Mouse (Mus musculus) G1E (cell line): Measurements from ENCODE around the gene Sclt1. TPM values are rescaled to one million over a fixed set of nuclear protein-coding genes. Genes with fewer than 3 reads are reported as not detected.
A peak's percentile ranks its signal among the peaks of the same experiment; 100 is the strongest.

Source experiments
- ATAC-seq: 2 replicates; pipeline ENCODE4 v1.8.0; 2016; ENCODE audit warnings: mild to moderate bottlenecking; ENCODE audit not compliant: insufficient number of reproducible peaks, poor library complexity, low FRiP score, severe bottlenecking; ENCODE audit errors: extremely low read depth
- DNase-seq: peaks from one replicate; pipeline ENCODE4 v3.0.0; 2012; ENCODE audit warnings: low spot score
- H3K27me3 ChIP-seq: 2 replicates; pipeline ENCODE4 v1.6.1; 2012; ENCODE audit warnings: mild to moderate bottlenecking, low read length, inconsistent platforms; ENCODE audit not compliant: insufficient read depth
- H3K36me3 ChIP-seq: replicated peaks from 2 replicates; pipeline ENCODE3; 2012; ENCODE audit warnings: mild to moderate bottlenecking, inconsistent platforms
- H3K4me1 ChIP-seq: 2 replicates; pipeline ENCODE4 v1.6.1; 2012; ENCODE audit warnings: low read depth, low read length, inconsistent platforms, mixed read lengths; ENCODE audit not compliant: insufficient read depth
- H3K4me3 ChIP-seq: 2 replicates; pipeline ENCODE4 v1.5.1; 2012; ENCODE audit warnings: low read depth, mild to moderate bottlenecking, inconsistent platforms, low read length, moderate library complexity, mixed read lengths
- H3K9me3 ChIP-seq: replicated peaks from 2 replicates; pipeline ENCODE4 v1.6.1; 2012; ENCODE audit warnings: inconsistent platforms
- CTCF ChIP-seq: IDR thresholded peaks from 2 replicates; pipeline ENCODE4 v1.5.1; 2012; ENCODE audit warnings: low read depth, low read length, inconsistent platforms, mixed read lengths
- GATA1 ChIP-seq: IDR thresholded peaks from 2 replicates; pipeline ENCODE4 v1.6.1; 2012; ENCODE audit warnings: borderline replicate concordance, low read length, inconsistent platforms, mixed read lengths
- GATA2 ChIP-seq: IDR thresholded peaks from 2 replicates; pipeline ENCODE4 v1.6.1; 2012; ENCODE audit warnings: low read depth, low read length, inconsistent platforms, borderline replicate concordance
- POLR2AphosphoS5 ChIP-seq: IDR thresholded peaks from 2 replicates; pipeline ENCODE4 v1.6.1; 2012; ENCODE audit warnings: low read depth, low read length, inconsistent platforms; ENCODE audit not compliant: insufficient replicate concordance
- TAL1 ChIP-seq: conservative IDR thresholded peaks from 2 replicates; pipeline ENCODE4 v1.6.1; 2012; ENCODE audit warnings: low read depth, low read length, inconsistent platforms, mixed read lengths
- polyA plus RNA-seq: library from polyadenylated mRNA; stranded (reverse); fragments of >175 nt; gene quantifications from 2 replicates; pipeline ENCODE4 v1.2.3, GENCODE M21; 2012
- total RNA-seq, 2 experiments: library from RNA; stranded (forward) in 1 of 2; stranded (reverse) in 1 of 2; fragments of 200-1000 nt in 1 of 2; fragments of >200 nt in 1 of 2; fragmentation: Nextera tagmentation in 1 of 2; gene quantifications; 2 replicates each; pipeline ENCODE4 v1.2.3; 2014 to 2017

The Sclt1 gene
- total and polyA plus RNA-seq, 3 experiments = 8.3 to 32.2 (median 21.9) TPM

DNA sequence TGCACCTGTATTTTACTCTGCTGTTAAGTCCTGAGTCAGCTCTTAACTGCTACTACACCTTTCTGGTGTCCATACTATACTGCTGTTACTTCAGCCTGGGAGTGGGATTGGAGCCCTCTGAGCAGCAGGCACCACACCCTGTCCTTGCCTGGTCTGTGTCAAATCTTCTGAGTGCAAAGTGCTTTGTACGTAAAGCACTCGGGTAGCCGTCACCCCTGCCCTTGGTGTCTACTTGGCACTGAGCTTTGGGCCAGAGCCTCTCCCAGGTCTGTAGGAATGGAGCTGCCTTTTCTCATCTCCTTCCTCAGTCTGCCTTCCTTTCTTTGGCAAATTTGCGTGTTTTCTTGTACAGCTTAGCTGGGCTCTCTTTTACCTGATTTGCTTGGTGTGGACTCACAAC, 152.3 kb downstream of the Sclt1 start:
- Histone ChIP-seq H3K4me3 (no peak overlapping the region), H3K27me3 (no peaks in the 10 kb centered on the region), H3K36me3 (peaks cover 99% of the 10 kb centered on the region), H3K9me3 (no peaks in the 10 kb centered on the region), H3K4me1 (peaks cover 56% of the 10 kb centered on the region)
- no peak for TF ChIP-seq POLR2AphosphoS5
- no peak for TF ChIP-seq GATA2
- no peak for TF ChIP-seq TAL1
- TF ChIP-seq CTCF = no peak
- no peak for TF ChIP-seq GATA1
- no peak for DNase-seq
- ATAC-seq = no peak

GRCm38 (mm10) chr3:41589246-41589914, 152.9 kb downstream of the Sclt1 start:
- Histone ChIP-seq H3K4me1 (peaks cover 56% of the 10 kb centered on the region), H3K4me3 (no peak overlapping the region), H3K9me3 (no peaks in the 10 kb centered on the region), H3K36me3 (peaks cover 97% of the 10 kb centered on the region), H3K27me3 (no peaks in the 10 kb centered on the region)
- no peak for ATAC-seq
- DNase-seq = no peak
- TF ChIP-seq POLR2AphosphoS5 (no peak), GATA2 (no peak), GATA1 (no peak), CTCF (no peak), TAL1 (no peak)

- no peak for TF ChIP-seq TAL1
- TF ChIP-seq CTCF = no peak
- no peak for TF ChIP-seq POLR2AphosphoS5
- no peak for TF ChIP-seq GATA2
- TF ChIP-seq GATA1 = no peak
- H3K27me3 ChIP-seq = no peaks in the 10 kb centered on the region
- H3K36me3 ChIP-seq = peaks cover 97% of the 10 kb centered on the region
- no peak for DNase-seq
- ATAC-seq = no peak
- H3K4me1 ChIP-seq = peaks cover 57% of the 10 kb centered on the region
- H3K9me3 ChIP-seq = no peaks in the 10 kb centered on the region
- H3K4me3 ChIP-seq = no peak overlapping the region
Observed at GRCm38 (mm10) chr3:41588495-41588894, 153.8 kb downstream of the Sclt1 start.

GRCm38 (mm10) chr3:41587588-41587987, 154.7 kb downstream of the Sclt1 start:
- H3K27me3 ChIP-seq = no peaks in the 10 kb centered on the region
- ATAC-seq (0 out of 2 replicates have a peak, but pooled peaks have one; percentile 5), DNase-seq (no peak)
- H3K9me3 ChIP-seq = no peaks in the 10 kb centered on the region
- peaks cover 97% of the 10 kb centered on the region for H3K36me3 ChIP-seq
- no peak overlapping the region for H3K4me3 ChIP-seq
- H3K4me1 ChIP-seq = peaks cover 64% of the 10 kb centered on the region
- no peak for TF ChIP-seq CTCF
- no peak for TF ChIP-seq POLR2AphosphoS5
- TF ChIP-seq TAL1 = no peak
- TF ChIP-seq GATA2 = no peak
- no peak for TF ChIP-seq GATA1

DNA sequence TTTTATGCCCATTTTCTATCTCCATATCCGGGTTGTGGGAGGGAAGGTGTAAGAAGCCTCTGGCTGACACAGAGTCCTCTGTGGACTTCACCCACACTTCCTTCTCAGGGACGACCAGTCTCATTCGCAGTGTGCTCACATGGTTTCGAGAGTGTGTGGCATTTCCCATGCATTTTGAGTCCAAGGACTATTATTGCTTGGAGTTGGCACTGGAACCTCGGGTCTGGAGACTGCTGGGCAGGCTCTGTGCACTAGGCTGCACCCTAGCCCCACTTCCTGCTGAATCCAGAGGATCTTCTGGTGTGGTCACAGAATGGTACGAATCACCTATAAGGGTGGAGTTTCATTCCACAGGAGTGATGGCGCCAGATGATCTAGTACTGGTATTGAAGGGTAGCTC, 155.4 kb downstream of the Sclt1 start:
- no peak overlapping the region for H3K4me3 ChIP-seq
- TF ChIP-seq GATA1 (no peak), GATA2 (no peak), TAL1 (no peak), POLR2AphosphoS5 (no peak), CTCF (no peak)
- peaks cover 97% of the 10 kb centered on the region for H3K36me3 ChIP-seq
- no peak for ATAC-seq
- no peaks in the 10 kb centered on the region for H3K9me3 ChIP-seq
- no peak for DNase-seq
- peaks cover 70% of the 10 kb centered on the region for H3K4me1 ChIP-seq
- no peaks in the 10 kb centered on the region for H3K27me3 ChIP-seq

GRCm38 (mm10) chr3:41586330-41586729, 156.0 kb downstream of the Sclt1 start:
- TF ChIP-seq CTCF (no peak), TAL1 (no peak), POLR2AphosphoS5 (no peak), GATA1 (no peak), GATA2 (no peak)
- no peaks in the 10 kb centered on the region for H3K9me3 ChIP-seq
- H3K4me1 ChIP-seq = peaks cover 72% of the 10 kb centered on the region
- ATAC-seq (no peak), DNase-seq (no peak)
- peaks cover 97% of the 10 kb centered on the region for H3K36me3 ChIP-seq
- no peak overlapping the region for H3K4me3 ChIP-seq
- H3K27me3 ChIP-seq = no peaks in the 10 kb centered on the region

DNA sequence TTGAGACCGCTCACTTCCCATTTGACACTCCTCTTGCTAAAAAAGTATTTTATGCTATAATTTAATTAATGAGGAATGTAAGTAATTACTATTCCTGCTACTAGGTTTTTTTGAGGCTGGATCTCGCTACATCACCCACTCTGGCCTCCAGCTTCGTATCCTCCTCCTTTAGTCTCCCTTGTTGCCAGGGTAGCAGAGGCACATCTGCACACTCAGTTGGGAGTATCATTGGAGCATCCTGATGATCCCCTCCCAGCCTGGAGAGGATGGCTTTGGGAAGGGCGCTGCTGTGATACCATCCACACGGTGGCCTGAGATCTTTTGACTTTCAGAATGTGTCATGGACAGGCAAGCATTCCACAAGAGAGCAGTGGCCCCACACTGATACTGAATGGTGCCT, 156.8 kb downstream of the Sclt1 start:
- no peaks in the 10 kb centered on the region for H3K9me3 ChIP-seq
- peaks cover 74% of the 10 kb centered on the region for H3K4me1 ChIP-seq
- H3K4me3 ChIP-seq = no peak overlapping the region
- no peaks in the 10 kb centered on the region for H3K27me3 ChIP-seq
- DNase-seq (no peak), ATAC-seq (no peak)
- TF ChIP-seq CTCF (no peak), TAL1 (no peak), GATA1 (no peak), GATA2 (no peak), POLR2AphosphoS5 (no peak)
- H3K36me3 ChIP-seq = peaks cover 97% of the 10 kb centered on the region
